Mouse (Mus musculus) heart, postnatal 0 days (tissue): ENCODE data around the gene Sub1.

ENCODE experiments used
- CTCF ChIP-seq: IDR thresholded peaks from 2 replicates; pipeline ENCODE4 v1.5.1; 2016; ENCODE audit warnings: antibody characterized with exemption, control low read depth, low read depth
- EP300 ChIP-seq: IDR thresholded peaks from 2 replicates; pipeline ENCODE4 v1.6.1; 2016; ENCODE audit warnings: antibody characterized with exemption, low read depth

GRCm38 (mm10) chr15:11978175-11978574, 18.6 kb downstream of the Sub1 start:
- TF ChIP-seq CTCF (no peak), EP300 (no peak)
